Mouse (Mus musculus) embryonic facial prominence, embryonic 11.5 days (tissue): ENCODE measurements around the gene Flad1. TPM values are rescaled to one million over a fixed set of nuclear protein-coding genes. Genes with fewer than 3 reads are reported as not detected.

Experiments used
- ATAC-seq: fragments of 200-750 bp; cut with Nextera tagmentation; replicated peaks from 2 replicates; pipeline ENCODE4 v1.8.0; 2017; ENCODE audit warnings: low read depth; ENCODE audit not compliant: insufficient number of reproducible peaks, low FRiP score, low TSS enrichment
- DNase-seq: peaks from one replicate; pipeline ENCODE4 v3.0.0-alpha.2; 2015; ENCODE audit warnings: low spot score
- H3K27ac ChIP-seq: fragments of 300-500 bp; sonication (generic); replicated peaks from 2 replicates; pipeline ENCODE4 v1.5.1; 2014; ENCODE audit warnings: mild to moderate bottlenecking, low read depth, low read length, control low read depth
- H3K27me3 ChIP-seq: fragments of 300-500 bp; sonication (generic); 2 replicates; pipeline ENCODE4 v1.6.1; 2014; ENCODE audit warnings: mild to moderate bottlenecking, low read length, moderate library complexity, mixed read lengths; ENCODE audit not compliant: control insufficient read depth, insufficient read depth
- H3K36me3 ChIP-seq: fragments of 300-500 bp; sonication (generic); replicated peaks from 2 replicates; pipeline ENCODE4 v1.6.1; 2014; ENCODE audit warnings: low read depth, mild to moderate bottlenecking, low read length, moderate library complexity, mixed read lengths; ENCODE audit not compliant: control insufficient read depth, insufficient read depth
- H3K4me1 ChIP-seq: fragments of 300-500 bp; sonication (generic); 2 replicates; pipeline ENCODE4 v1.6.1; 2014; ENCODE audit warnings: low read length, mixed read lengths; ENCODE audit not compliant: control insufficient read depth, insufficient read depth
- H3K4me2 ChIP-seq: fragments of 300-500 bp; sonication (generic); 2 replicates; pipeline ENCODE4 v1.6.1; 2014; ENCODE audit warnings: low read depth, mild to moderate bottlenecking, control low read depth, low read length, moderate library complexity
- H3K4me3 ChIP-seq: fragments of 300-500 bp; sonication (generic); 2 replicates; pipeline ENCODE4 v1.5.1; 2014; ENCODE audit warnings: low read depth, low read length, control low read depth
- H3K9ac ChIP-seq: fragments of 300-500 bp; sonication (generic); replicated peaks from 2 replicates; pipeline ENCODE4 v1.6.1; 2014; ENCODE audit warnings: mild to moderate bottlenecking, control low read depth, low read length
- H3K9me3 ChIP-seq: fragments of 300-500 bp; sonication (generic); replicated peaks from 2 replicates; pipeline ENCODE4 v1.6.1; 2016; ENCODE audit warnings: mild to moderate bottlenecking, low read length, inconsistent platforms, mixed read lengths; ENCODE audit not compliant: control insufficient read depth
- WGBS: fragments of 180-500 bp; shearing (Covaris S2); extraction: QIAGEN DNeasy Blood & Tissue Kit; methylation state at CpG from one replicate; pipeline ENCODE4 v1.1.7; 2014; 5-methylcytosine and 5-hydroxymethylcytosine counted together
- polyA plus RNA-seq: library from polyadenylated mRNA; unstranded; fragments of >200 nt; fragmentation: Nextera tagmentation; extraction: Ambion mirVana; gene quantifications from 2 replicates; pipeline ENCODE4 v1.2.1, GENCODE M21; 2014

Flad1 gene
- polyA plus RNA-seq, 1 experiment from 2014 or later = 24.4 TPM

DNA sequence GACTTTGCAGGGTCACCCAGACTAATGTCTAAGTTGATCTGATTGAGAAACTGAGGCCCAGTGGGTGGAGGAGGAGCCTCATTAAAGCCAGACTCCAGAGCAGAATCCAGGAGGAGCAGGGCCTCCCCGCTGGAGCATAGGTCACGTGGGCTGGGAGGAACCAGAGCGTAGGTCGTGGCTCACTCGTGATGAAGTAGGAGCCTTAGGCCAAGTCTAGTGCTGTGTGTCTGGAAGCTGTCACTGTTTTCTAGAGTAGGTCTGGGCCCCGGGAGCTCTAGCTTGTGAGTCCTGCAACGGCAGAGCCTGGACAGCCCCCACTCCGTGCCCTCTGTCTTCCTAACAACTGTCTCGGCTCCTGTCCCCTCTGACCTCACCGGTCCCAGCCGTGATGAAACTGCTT, 44.3 kb downstream of the Flad1 start:
- Histone ChIP-seq H3K4me3 (no peak overlapping the region), H3K27ac (no peak overlapping the region), H3K9me3 (no peaks in the 10 kb centered on the region), H3K4me1 (no peaks in the 10 kb centered on the region), H3K9ac (no peak overlapping the region), H3K27me3 (no peaks in the 10 kb centered on the region), H3K36me3 (no peaks in the 10 kb centered on the region), H3K4me2 (no peak overlapping the region)
- DNase-seq = no peak
- 57% methylated on average over 11 of the region's 11 CpGs for WGBS
- ATAC-seq = no peak

DNA sequence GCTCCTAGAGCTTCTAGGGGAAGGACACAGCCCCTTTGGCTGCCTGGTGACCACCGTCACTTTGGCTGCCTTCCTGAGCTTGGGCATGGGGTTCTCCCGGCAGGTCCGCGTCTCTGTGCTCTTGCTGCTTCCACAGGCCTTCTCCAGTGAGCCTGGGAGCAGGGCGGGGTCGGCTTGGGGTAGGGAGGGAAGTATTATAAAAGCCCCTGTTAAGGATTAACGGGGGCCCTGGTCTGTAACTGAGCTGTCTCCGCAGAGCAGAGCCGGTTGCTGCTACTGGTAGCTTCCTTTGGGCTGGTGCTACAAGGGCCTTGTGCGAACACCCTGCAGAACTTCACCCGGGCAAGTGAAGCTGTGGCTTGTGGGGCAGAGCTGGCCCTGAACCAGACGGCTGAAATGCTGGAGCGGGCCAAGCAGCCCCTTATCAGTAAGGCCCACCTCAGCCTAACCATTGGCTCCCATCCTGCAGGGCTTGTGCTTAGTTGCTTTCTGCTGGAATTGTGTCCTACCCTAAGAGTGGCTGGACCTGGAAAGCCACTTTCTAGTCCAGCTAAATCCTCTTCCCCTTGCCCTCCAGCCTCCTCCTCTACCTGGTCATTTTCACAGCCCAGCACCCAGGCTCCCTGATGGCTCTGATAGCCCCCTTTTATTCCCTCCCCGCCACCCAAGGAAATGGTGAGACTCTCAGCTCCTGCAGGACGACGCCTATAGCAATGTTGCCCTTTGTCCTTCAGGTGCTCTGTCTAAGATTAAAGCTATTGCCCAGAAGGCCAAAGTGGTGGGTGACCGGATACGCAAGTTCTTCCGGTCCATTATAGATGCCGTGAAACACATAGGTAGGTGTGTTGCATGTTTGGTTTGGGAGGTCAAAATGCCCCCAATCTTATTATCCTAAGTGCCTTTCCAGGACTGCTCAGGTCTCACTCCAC, 45.9 kb downstream of the Flad1 start:
- no peak overlapping the region for H3K27ac ChIP-seq

DNA sequence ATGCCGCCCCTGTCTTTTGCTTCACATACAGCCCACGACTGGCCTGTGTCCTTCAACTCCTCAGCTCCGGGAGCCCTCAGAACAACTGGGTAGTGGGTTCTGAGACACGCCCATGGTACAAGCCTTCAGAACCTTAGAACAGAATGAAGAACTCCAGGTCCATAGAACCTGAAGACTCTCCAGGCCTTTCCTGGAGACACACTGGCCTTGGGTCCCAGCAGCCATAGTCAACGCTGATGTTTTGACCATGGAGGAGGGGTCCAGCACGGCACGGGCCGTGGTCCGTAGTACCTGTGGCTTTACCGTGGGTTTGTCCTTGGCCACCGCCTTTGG, 46.6 kb downstream of the Flad1 start, which contains the start of gene Dcst1:
TSS of gene Dcst1 (minus strand) at position 101 of the 333 bp plus-strand sequence.
- DNase-seq = no peak
- Histone ChIP-seq H3K4me3 (no peak within 1 kb of the TSS), H3K9ac (no peak within 1 kb of the TSS), H3K36me3 (no peaks in the 10 kb centered on the region), H3K27me3 (no peaks in the 10 kb centered on the region), H3K9me3 (no peaks in the 10 kb centered on the region), H3K4me1 (no peaks in the 10 kb centered on the region), H3K27ac (no peak within 1 kb of the TSS), H3K4me2 (no peak within 1 kb of the TSS)
- 85% methylated on average over 11 of the region's 11 CpGs for WGBS
- ATAC-seq = no peak

More for the DNA sequence above, 45.9 kb downstream of the Flad1 start:
- no peak for ATAC-seq
- H3K9me3 ChIP-seq = no peaks in the 10 kb centered on the region
- no peaks in the 10 kb centered on the region for H3K27me3 ChIP-seq
- H3K4me3 ChIP-seq = no peak overlapping the region
- H3K9ac ChIP-seq = no peak overlapping the region
- H3K4me1 ChIP-seq = no peaks in the 10 kb centered on the region
- no peak for DNase-seq
- WGBS = 79% methylated on average over 20 of the region's 20 CpGs
- H3K36me3 ChIP-seq = no peaks in the 10 kb centered on the region
- no peak overlapping the region for H3K4me2 ChIP-seq

DNA sequence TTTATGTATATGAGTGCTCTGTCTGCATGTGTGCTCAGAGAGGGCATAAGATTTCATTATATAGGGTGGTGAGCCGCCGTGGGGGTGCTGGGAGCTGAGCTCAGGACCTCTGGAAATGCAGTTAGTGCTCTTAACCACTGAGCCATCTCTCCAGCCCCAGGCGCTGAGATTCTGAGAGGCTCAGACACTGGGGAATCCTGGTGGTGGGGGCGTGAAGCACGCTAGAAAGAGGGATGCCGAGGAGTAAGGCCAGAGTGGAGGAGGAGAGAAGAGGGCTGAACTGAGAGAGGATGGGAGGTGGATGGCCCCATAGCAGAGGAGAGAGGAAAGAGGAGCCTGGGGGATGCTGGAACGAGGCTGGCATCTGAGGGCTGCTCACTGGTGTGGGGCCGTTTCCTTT, 47.0 kb downstream of the Flad1 start:
- 65% methylated on average over 8 of the region's 8 CpGs for WGBS
- no peaks in the 10 kb centered on the region for H3K4me1 ChIP-seq
- H3K9ac ChIP-seq = no peak overlapping the region
- ATAC-seq (no peak), DNase-seq (no peak)
- no peak overlapping the region for H3K4me3 ChIP-seq
- no peaks in the 10 kb centered on the region for H3K27me3 ChIP-seq
- no peak overlapping the region for H3K27ac ChIP-seq
- H3K9me3 ChIP-seq = no peaks in the 10 kb centered on the region
- no peak overlapping the region for H3K4me2 ChIP-seq
- H3K36me3 ChIP-seq = no peaks in the 10 kb centered on the region

DNA sequence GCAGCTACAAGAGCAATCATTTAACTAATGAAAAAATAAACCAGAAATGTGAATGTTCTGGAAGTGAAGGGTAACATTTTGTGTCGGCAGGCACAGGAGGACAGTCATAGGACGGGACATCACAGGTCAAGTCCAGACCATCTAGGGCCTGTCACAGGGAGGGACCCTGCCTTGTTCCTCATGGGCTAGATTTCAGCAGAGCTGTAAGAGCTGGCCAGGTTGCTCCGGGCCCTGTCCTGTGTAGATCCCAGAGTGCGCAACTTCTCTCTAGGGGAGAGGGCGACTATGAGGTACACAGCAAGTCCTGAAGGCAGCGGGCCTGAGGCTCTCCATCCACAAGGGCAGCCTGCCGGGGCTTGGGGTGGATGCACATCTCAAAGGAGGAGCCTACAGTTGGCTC, 50.0 kb downstream of the Flad1 start, which contains the start of gene Dcst2:
TSS of gene Dcst2 (plus strand) at position 301 of the 400 bp plus-strand sequence.
- Histone ChIP-seq H3K27ac (no peak within 1 kb of the TSS), H3K4me3 (no peak within 1 kb of the TSS), H3K27me3 (no peaks in the 10 kb centered on the region), H3K4me2 (no peak within 1 kb of the TSS), H3K9ac (no peak within 1 kb of the TSS), H3K9me3 (no peaks in the 10 kb centered on the region), H3K4me1 (no peaks in the 10 kb centered on the region), H3K36me3 (no peaks in the 10 kb centered on the region)
- 80% methylated on average over 7 of the region's 7 CpGs for WGBS
- DNase-seq = no peak
- no peak for ATAC-seq

DNA sequence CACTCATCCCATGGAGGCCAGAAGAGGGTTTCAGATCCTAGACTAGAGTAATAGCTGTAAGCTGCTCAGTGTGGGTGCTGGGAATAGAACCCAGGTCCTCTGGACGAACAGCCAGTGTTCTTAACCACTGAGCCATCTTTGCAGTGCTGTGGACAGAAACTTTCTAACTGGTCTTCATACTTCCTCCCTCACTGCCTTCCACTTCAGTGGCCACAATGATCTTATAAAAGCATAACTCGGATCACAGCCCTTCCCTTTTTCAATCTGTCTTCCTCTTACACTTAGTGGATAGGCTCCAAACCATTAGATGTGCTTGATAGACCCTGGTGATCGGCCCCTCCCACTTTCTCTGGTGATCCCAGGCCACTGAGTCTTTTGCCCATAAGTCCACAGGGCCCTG, 51.4 kb downstream of the Flad1 start:
- ATAC-seq (no peak), DNase-seq (no peak)
- no peaks in the 10 kb centered on the region for H3K27me3 ChIP-seq
- no peaks in the 10 kb centered on the region for H3K36me3 ChIP-seq
- H3K4me2 ChIP-seq = no peak overlapping the region
- H3K4me1 ChIP-seq = no peaks in the 10 kb centered on the region
- no peak overlapping the region for H3K9ac ChIP-seq
- no peak overlapping the region for H3K27ac ChIP-seq
- no peak overlapping the region for H3K4me3 ChIP-seq
- WGBS = 77% methylated on average over 3 of the region's 3 CpGs
- no peaks in the 10 kb centered on the region for H3K9me3 ChIP-seq

DNA sequence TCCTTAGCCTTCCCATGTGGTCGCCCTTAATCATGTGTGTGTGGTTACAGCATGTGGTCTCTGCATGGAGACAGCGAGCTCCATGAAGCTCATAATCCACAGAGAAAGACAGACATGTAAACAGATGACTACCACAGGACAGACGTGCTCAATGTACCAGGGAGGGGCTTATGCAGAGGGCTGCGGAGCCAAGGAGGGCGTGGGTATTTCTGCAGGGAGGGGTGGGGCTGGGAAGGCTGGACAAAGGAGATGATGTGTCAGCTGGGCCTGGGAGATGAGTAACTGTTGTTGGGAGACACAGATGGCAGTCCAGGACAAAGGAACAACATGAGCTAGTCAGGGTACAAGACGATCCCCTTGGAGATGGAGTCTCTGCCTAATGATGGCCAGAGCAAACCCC, 52.0 kb downstream of the Flad1 start:
- ATAC-seq = no peak
- Histone ChIP-seq H3K4me2 (no peak overlapping the region), H3K27me3 (no peaks in the 10 kb centered on the region), H3K36me3 (no peaks in the 10 kb centered on the region), H3K4me3 (no peak overlapping the region), H3K9me3 (no peaks in the 10 kb centered on the region), H3K9ac (no peak overlapping the region), H3K27ac (no peak overlapping the region), H3K4me1 (no peaks in the 10 kb centered on the region)
- WGBS = 71% methylated on average over 6 of the region's 6 CpGs
- no peak for DNase-seq

DNA sequence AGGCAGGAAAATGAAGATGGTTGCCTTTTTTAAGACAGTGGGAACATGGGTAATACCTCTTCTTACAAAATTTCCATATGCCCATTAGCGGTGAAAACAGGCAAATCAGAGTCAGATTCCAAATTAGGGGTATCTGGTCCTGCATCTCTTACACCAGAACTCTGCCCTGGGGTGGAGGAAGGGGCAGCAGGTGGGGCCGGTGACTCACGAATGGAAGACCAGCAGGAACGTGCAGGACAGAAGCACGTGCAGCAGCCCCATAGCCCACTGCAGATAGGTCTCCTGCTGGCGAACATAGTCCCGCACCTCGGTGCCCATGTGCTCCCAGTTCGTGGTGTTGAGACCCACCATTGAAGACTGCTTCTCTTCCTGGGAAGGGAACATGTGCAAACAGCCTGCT, 55.6 kb downstream of the Flad1 start:
- Histone ChIP-seq H3K36me3 (no peaks in the 10 kb centered on the region), H3K9ac (no peak overlapping the region), H3K4me1 (no peaks in the 10 kb centered on the region), H3K27ac (no peak overlapping the region), H3K4me3 (no peak overlapping the region), H3K27me3 (peaks cover 2% of the 10 kb centered on the region; the same call in 1 of the 2 replicates), H3K9me3 (no peaks in the 10 kb centered on the region), H3K4me2 (no peak overlapping the region)
- 72% methylated on average over 9 of the region's 9 CpGs for WGBS
- DNase-seq = no peak
- ATAC-seq = no peak
